Mouse (Mus musculus) right cerebral cortex, adult 2 months (tissue): ENCODE measurements around the gene Eef1b2.
A peak's percentile ranks its signal among the peaks of the same experiment; 100 is the strongest.
"Not testable (repeated sequence)": the region's sequence is repeated elsewhere in the genome, so short reads cannot be mapped to it uniquely, and the experiment has no call there.

ENCODE experiments used
- DNase-seq, 2 experiments: peaks; one replicate each; pipeline ENCODE4 v3.0.0; 2021 to 2022; ENCODE audit warnings: low spot score in 2 of 2

Gene Eef1b2

DNA sequence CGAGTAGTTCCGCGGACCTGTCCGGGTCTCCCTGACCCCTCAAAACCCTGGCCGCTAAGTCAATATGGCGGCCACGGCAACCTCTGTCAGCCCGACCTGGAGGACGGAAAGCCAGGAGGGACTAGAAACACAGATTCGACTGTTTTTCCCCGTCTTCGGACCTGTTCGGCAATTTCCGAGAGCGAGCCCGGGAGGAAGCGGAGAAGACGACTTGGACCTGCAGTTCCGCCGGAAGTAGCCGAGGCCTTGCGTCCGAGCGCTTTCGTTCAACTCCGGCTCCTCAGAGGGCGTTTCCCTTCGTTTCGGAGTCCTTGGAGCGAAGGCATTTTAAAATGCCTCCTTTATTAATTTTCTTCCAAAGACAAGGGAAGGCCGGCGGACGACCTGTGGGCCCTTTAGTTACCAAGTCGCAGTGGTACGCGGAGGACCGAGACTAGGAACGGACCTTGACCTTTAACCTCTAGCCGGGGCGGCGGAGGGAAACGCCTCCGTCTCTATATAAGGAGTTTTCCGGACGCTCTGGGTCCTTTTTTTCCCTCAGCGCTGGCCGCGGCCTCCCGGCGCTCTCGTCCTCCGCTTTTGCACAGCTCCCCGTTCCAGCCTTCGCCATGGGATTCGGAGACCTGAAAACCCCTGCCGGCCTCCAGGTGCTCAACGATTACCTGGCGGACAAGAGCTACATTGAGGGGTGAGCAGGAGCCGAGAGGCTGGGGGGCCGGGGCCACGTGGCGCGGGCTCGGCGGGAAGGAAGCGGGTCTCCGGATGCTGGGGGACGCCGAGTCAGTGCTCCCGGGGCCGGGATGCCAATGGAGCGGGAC lies at the start of gene Eef1b2, which contains the start of gene Ndufs1:
Eef1b2 (plus strand) TSS at position 222 of the 818 bp plus-strand sequence.
Ndufs1 (minus strand) TSS at position 230 of the 818 bp plus-strand sequence.
- DNase-seq, result peak; percentile 99 to 100

GRCm38 (mm10) chr1:63129273-63129672 lies 47.4 kb upstream of the Eef1b2 start:
- no peak for DNase-seq

GRCm38 (mm10) chr1:63129857-63130690 lies 46.6 kb upstream of the Eef1b2 start:
- DNase-seq, result no peak

DNA sequence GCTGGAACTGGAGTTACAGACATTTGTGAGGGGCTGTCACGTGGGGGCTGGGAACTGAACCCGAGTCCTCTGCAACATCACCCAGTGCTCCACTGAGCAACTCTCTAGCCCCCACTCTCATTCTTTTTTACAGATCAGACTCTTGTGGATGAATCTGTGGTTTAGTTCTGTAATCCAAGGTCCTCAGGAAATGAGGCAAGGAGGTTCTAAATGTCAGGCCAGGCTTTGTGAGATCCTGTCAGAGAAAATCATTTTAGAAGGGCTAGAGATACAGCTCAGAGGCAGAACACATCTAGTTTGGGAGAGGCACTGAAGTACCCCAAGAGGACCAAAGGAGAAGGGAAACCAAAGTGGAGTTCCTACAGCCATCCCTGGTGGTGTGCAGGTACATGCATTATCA lies 45.7 kb upstream of the Eef1b2 start:
- DNase-seq, result no peak

DNA sequence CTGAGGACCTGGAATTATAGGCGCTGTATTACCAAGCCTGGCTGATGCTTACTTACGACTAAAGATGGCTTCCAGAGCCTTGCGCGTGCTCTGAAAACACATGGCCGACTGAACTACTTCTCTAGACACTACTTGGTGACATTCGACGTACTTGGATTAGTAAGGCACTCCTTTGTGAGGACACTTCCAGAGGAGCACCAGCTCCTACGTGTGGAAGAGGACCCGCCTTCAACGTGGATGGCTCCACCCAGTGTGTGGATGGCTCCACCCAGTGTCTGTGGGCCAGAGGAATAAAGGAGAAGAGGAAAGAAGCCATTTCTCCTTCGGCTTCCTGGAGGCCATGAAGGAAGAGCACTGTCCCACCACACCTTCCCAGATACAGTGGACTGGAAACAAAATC lies 44.9 kb upstream of the Eef1b2 start:
- no peak for DNase-seq

DNA sequence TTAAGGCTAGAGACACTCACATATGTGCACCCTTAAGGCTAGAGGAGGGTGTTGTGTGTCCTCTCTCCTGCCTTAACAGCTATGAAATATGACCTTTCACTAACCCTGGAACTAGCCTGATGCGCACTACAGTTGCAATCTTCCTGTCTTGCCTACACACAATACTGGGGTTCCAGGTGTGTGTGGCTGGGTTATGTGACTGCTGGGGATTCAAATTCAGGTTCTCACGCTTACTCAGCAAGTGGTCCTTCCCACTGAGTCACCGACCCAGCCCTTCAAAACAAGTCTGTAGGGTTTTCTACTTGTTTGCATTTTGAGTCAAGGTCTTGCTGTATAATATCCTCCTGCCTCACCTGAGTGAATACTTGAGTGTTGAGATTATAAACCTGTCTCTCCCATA lies 42.1 kb upstream of the Eef1b2 start:
- DNase-seq, result no peak

GRCm38 (mm10) chr1:63137971-63138370 lies 38.7 kb upstream of the Eef1b2 start:
- DNase-seq, result no peak

DNA sequence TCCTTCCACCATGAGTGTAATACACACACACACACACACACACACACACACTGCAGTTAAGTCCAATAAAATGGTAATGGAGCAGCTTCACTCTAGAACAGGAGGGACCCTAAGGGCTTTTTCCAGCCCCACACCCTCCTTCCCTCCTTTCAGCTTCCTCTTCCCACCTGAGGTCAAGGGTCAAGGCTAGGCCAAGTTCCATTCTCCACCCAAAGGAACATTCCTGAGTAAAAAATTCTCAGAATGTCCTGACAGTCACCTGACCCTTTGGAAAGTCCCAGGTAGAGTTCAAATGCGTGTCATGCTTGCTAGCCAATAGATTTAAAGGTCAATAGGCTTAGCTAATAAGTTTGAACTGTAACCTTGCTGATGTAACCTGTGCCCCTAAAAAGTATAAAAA lies 38.0 kb upstream of the Eef1b2 start:
- not testable (repeated sequence) for DNase-seq

GRCm38 (mm10) chr1:63140231-63140630 lies 36.4 kb upstream of the Eef1b2 start:
- DNase-seq, result no peak

DNA sequence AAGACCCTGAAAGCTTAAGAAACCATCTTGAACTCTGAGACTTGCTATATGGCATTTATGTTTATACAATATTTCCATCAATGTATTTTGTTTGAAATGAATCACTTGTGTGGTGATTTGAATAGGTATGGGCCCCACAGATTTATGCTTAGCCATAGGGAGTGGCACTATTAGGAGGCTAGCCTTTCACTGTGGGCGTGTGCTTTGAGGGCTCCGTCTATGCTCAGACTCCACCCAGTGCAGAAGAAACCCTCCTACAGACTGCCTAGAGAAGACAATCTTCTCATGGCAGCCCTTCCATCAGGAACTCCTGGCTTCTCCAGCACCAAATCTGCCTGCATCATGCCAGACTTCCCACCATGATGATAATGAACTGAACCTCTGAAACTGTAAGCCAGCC lies 8.0 kb upstream of the Eef1b2 start:
- DNase-seq, result no peak

GRCm38 (mm10) chr1:63175853-63176252 lies 772 bp upstream of the Eef1b2 start:
- no peak for DNase-seq

DNA sequence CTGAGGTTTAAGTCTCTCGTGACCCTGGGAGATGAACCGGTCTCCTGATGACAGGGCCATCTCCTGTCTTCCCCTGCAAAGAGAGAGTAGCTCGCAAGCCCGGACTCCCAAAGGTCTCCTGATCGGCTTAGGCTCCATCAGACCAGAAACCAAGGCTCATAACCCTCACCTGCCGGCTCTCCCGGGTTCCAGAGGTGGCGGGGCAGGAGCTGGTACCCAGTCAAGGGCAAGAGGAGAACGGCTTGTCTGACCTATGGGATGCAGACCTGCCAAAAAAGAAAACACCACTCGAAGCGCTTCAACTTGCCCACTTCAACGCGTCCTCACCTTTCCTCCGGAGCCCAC lies 394 bp upstream of the Eef1b2 start:
- no peak for DNase-seq

- DNase-seq, result no peak
These were observed 1.7 kb downstream of the Eef1b2 start for GRCm38 (mm10) chr1:63178308-63178707.

DNA sequence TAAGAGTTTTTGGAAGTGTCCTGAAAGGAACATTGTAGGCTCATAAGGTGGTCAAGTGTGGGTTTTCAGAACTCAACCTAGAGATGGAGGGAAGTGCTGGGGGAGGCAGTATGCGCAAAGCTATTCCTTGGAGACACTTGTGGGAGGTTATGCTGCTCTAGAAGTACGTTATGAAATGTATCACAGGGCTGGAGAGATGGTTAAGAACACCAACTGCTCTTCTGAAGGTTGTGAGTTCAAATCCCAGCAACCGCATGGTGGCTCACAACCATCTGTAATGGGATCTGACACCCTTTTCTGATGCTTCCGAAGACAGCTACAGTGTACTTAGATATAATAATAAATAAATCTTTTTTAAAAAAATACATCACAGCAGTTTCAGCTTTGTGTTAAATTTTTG lies 3.5 kb downstream of the Eef1b2 start:
- DNase-seq, result no peak

DNA sequence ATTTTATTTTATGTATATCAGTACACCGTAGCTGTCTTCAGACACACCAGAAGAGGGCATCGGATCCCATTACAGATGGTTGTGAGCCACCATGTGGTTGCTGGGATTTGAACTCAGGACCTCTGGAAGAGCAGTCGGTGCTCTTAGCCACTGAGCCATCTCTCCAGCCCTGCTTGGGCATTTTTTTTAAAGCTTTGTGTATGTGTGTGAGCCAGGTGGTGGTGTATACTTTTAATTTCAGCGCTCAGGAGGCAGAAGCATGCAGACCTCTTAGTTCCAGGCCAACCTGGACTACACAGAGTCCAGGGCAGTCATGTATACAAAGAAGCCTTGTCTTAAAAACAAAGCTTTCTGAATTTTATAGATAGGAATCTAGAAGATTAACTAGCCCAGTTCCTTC lies 4.0 kb downstream of the Eef1b2 start:
- DNase-seq, result not testable (repeated sequence)

GRCm38 (mm10) chr1:63181019-63181418 lies 4.4 kb downstream of the Eef1b2 start:
- peak; percentile 95 for DNase-seq

DNA sequence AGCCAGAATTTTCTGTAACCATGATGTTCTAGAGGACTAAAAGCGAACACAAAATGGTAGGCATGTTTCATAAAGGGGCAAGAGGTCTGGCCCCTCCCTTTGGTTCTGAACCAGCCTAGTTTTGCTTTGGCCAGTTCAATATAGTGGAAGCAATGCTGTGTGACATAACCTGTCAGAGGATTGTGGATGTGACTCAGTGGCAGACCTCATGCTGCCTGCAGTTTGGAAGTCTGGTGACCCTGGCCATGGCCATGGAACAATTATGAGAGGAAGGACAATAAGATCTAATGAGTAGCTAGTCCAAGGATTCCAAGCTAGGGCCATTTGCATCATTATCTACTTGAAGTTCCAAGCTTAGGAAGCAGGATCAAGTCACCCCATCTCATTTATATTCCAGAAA lies 4.9 kb downstream of the Eef1b2 start:
- DNase-seq, result no peak

DNA sequence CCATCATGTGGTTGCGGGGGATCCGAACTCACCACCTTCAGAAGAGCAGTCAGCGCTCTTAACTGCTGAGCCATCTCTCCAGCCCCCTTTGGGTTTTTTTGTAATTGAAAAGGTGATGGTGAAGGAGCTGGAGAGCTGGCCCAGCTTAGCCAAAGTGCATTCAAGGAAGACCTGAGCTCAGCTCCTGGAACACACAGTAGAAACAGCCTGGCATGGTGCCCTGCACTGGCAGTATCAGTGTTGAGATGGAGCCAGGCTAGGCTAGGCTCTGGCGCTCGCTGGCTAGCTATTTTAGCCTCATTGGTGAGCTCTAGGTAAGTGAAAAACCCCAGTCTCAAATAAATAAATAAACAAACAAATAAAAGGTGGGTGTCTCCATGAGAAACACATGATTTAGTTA lies 5.6 kb downstream of the Eef1b2 start:
- DNase-seq, result peak in 1 of 2 experiments; percentile 31

DNA sequence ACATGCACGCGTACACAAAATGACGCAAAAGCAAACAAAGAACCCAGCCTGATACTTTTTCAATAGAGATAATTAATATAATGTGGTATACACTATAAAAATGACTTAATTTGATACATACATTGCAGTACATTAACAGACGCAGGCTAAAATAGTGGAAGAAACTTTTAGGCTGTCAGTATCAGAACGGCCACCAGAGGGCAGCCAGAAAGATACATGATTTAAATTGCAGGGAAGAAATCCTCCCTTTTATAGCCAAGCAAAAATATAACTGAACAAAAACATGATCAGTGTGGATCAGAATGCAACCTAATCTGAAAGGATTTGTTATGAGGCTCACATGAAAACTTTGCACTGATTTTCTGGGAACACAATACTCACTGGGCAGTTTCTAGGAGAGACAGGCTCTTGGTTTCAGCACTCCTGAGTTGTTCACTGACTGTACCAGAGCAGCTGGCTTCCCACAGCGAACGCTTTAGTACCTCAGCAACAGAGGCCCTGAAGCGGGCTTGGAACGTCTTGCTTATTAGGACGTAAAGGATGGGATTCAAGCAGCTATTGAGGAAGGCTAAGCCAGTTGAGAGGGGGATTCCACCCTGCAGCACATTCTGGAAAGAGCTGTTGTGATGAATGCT lies 6.1 kb downstream of the Eef1b2 start:
- DNase-seq, result peak; percentile 84 to 87

DNA sequence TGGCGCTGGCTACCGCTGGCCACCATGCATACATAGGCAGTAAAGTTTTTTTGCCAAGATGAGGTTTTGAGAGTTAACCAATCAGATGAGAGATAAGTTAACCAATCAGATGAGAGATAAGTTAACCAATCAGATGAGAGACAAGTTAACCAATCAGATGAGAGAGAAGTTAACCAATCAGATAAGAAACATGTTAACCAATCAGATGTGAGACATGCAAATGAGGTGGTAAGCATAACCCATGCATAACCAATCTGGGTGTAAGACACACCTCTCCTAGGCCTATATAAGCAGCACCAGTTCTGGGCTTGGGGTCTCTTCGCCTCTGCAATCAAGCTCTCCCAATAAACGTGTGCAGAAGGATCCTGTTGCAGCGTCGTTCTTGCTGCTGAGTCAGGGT lies 8.8 kb downstream of the Eef1b2 start:
- DNase-seq, result not testable (repeated sequence)

DNA sequence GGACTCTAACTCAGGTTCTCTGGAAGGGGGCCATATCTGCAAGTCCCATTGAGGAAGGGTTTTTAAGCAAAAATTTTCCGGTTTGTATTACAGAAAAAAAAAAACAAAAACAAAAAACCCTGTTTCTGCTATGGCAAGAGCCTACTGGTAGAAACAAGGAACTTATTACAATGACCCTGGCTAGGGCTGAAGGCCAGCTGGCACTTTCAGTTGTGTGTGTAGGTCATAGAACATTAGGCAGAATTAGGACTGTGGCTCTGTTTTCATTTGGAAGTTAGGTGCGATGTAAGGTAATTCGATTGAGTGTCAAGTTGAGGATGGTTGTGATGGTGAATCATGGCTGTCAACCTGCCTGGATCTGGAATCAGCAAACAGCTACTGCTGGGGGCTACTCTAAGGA lies 11.9 kb downstream of the Eef1b2 start:
- DNase-seq, result no peak

GRCm38 (mm10) chr1:63190851-63191250 lies 14.2 kb downstream of the Eef1b2 start:
- DNase-seq, result no peak
